Mouse (Mus musculus) right cerebral cortex, postnatal 25 days (tissue): ENCODE results near the gene Agbl4.

Source experiments
- DNase-seq: peaks from one replicate; pipeline ENCODE4 v3.0.0; 2022

Agbl4 gene

DNA sequence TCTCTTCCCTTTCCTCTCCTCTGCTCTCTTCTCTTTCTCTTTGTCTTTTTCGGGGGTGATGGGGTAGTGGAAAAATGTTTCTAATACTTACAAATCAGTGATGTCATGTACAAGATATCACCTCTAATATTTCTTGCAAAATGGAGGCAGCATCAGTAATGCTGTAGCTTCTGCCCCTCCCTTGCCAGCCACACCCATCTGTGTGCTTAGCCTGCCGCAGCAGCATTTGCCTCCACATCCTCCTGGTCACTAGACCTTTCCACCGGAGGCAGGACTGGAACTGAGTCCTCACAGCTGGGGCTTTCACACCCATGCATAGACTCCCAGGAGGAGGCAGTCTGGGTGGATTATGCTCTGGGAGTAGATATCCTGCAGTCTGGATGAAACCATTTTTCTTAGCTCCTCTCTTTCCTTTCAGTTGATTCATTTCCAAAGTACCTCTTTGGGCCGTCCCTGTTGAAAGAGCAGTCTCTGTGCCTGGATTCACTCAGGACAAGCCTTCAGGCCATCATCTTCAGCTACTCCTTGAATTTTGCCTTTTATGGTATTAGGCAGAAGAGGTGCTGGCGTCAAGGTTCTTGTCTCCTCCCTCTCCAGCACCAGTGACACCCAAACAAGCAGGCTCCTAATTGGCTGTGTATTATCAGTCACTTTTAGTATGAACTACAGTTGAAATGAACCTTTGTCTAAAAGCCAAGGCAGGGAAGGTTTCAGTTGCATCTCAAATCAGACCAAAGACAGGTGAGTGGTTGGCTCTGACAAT, 1105.7 kb downstream of the Agbl4 start:
- no peak for DNase-seq

DNA sequence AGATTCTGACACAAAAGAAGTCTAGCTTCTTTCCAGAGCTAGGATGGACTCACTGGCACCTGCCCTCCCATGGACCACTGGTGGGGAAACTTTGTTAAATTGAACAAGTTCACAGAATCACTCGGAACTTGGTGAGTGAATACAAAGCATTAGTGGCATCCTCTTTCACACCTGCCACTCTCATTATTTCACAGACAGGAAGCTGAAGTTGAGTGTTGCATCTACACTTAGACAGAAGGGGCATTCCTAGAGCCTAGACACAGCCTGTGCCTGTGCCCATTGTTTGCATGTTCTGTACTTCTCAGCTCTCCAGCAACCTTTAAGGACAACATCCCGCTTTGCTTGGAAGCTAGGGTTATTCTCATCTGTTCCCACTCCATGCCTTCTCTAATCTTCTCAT, 1107.5 kb downstream of the Agbl4 start:
- no peak for DNase-seq

DNA sequence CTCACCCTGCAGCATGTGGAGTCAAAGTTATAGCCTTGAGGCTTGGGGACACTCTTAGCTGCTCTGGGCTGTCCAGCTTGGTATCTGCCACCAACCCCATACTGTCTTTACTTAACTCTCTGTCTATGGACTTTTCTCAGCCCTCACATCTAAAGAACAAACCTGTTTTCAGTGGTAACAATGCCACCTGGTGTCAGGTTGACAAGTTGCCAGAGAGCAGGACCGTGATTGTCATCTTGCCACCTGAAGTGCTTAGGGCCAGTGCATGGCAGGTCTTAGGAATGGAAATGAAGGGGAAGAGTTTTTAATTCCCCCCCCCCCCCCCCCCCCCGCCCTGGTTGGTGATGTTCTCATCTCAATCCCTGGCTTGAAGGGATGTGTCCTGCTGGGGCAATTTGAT, 1112.7 kb downstream of the Agbl4 start:
- DNase-seq: no peak

DNA sequence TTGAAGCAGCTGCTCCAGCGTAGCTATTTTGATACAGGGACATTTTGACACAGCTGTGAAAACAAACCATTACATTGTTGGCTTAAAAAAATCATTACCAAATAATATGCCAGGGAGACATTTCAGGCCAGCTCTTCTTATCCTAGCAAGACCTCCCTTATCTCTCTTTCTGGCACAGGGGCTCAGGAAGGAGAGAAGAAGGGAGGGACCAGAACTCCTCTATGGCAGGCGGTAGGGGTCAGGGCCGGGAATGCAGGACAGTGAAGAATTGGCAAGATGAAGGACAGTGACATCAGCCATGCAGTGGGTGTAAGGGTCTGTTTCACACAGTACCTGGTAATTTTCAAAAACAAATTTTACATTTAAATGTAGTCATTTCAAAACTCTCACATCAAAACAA, 1116.5 kb downstream of the Agbl4 start:
- DNase-seq: no peak

DNA sequence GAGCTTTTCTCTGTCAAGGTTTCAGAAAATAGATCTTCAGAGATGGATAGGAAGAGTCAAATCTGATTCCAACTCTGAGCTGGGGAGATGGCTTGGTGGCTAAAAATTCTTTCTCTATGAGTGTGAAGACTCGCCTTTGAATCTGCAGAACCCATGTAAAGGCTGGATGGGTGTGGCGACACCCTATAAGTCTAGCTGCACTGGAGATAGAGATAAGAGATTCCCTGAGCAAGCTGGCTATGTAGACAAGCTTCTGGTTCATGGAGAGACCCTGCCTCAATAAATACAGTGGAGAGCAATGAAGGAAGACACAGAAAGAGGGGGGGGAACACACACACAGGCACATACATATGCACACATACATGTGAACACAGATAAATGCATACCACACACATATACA, 1118.7 kb downstream of the Agbl4 start:
- no peak for DNase-seq

DNA sequence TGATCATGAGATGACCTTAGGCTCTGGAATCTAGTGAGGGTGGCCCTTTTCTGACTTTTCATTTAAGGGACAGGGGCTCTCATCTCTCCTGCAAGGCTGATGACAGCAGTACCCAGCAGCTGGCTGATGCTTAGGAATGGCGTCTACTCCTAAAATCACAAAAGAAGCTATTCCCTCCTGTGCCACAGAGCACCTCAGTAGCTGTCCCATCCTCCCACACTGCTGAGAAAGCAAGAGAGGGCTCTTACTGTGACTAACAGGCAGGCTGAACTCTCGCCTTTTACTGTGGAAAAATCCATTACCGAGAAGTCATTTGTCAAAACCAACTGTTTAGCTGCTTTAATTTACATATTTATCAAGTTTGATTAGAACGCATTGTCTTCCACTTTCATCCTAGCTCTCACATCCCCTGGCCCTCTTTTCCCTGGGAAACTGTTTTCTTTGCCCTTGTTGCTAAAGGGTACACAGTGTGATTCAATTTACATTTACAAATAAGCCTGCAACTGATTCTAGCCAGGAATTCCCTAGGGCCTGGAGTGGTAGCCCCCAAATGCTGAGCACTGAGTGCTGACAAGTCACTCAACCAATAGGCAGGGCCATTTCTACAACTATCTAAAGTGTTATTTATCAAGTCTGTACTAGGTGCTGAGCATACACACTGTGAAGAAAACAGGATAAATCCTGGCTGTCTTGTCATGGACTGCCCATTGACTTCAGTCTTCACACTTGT, 1119.8 kb downstream of the Agbl4 start:
- DNase-seq: no peak

DNA sequence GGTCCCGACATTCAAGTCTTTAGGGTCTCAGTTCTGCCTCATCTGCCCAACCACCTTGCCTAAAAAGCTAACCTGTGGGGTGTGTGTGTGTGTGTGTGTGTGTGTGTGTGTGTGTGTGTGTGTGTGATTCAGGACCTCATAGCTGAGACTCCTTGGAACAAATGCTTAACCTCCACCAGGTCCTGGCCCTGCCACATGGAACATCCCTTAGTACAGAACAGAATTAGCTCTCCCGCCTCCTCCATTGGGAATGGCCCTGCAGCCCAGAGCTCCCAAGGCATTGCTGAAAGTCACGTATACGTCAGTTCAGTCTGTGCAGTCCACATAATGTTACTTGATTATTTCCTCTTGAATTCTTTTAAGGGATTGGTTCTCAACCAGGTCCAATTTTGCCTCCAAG, 1120.7 kb downstream of the Agbl4 start:
- no peak for DNase-seq

DNA sequence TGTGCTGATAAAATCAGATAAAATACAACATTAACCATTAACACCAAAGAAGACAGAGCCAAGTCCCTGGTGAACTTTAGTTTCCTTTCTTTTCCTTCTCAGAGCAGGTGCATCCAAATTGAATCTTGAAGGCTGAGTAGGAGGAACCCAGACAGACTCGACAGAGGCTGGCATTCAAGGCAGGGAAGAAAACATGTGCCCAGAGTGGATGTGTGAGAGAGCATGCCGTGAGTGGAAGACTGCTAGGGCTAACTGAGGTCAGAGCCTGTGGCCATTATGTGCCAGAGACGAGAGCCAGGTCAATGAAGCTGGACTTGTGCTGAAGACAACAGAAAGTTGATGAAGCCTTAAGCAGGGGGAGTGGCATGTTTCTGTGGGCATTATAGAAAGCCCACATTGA, 1121.8 kb downstream of the Agbl4 start:
- DNase-seq: no peak

DNA sequence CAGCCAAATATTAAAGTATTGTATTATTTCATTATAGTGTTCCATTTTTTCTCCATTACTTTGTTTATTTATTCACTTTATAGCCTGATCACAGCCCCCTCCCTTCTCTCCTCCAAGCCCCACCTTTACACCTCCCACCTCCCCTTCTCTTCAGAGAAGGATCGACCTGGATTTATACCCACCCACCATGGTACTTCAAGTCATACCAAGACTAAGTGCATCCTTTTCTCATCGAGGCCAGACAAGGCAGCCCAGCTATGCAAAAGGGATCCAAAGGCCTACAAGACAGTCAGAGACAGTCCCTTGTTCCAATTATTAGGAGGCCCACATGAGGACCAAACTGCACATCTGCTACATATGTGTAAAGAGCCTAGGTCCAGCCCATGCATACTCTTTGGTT, 1122.5 kb downstream of the Agbl4 start:
- DNase-seq: no peak

DNA sequence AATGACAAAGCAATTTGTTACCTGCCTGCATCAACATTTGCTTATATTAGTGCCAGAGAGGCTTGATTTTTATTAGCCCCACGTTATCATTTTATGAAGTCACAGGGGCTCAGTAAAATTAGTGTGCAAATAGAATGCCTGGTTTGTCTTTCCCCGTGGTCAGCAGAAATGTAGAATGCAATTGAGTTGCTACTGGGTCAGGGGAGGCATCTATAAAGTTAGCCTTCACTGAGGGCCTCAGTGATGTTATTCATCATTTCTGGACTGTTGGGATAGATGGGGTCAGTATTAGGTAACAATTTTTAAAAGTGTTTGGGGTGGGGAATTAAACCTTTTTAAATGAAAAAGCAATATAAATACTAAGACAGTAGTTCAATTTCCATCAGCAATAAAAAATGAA, 1125.5 kb downstream of the Agbl4 start:
- DNase-seq: no peak

DNA sequence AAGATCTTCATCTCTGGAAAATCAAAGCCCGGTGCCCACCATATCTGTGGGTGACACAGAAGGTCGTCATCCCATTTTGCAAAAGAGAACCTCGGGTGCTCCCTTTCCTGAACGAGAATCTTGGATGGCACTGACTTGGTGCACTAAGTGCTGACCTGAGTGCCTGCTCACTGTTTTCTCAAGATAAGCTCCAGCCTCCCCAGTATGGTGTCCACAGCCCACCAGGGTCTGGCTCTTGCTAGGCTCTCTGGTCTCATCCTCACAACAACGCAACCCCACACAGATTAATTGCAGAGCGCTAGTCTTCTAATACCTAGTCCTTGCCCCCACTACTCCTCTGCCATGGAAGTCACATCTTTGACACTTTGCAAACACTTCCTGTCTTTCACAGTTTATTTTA, 1131.5 kb downstream of the Agbl4 start:
- no peak for DNase-seq

DNA sequence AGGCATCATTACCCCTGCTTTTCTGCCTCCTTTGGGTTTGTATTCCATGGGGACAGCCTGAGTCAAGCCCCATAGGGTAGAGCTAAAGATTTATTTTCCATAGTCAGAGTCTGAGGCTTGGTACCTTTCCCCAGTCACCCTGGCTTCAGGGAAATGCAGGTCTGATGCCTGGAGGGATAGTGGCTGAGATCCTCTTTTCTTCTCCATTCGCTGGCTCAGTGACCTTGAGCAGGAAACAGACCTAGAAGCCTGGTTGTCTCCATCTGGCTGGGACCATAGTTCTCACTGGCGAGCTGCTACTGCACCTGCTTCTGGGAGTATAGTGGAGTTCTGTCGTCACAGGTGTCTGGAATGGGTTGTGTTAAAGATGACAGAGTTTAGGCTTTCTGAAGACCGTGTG, 1132.5 kb downstream of the Agbl4 start:
- DNase-seq: no peak

DNA sequence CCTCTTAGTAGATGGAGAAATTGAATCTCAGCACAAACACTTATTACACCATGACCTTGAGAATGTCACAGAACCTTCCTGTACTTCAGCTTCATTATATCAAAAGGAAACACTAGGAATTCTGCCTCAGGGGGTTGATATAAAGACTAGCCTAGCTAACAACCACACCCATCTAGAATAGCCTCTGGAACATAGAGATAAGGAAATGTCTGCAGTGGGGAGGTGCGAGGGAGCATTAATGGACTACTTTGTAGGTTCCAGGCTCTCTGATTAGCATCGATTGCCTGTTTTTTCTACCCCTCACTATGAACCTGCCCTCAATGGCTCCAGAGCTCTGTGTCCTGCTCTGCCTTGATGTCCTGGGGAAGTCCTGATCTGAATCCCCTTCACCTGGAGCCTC, 1133.1 kb downstream of the Agbl4 start:
- no peak for DNase-seq

DNA sequence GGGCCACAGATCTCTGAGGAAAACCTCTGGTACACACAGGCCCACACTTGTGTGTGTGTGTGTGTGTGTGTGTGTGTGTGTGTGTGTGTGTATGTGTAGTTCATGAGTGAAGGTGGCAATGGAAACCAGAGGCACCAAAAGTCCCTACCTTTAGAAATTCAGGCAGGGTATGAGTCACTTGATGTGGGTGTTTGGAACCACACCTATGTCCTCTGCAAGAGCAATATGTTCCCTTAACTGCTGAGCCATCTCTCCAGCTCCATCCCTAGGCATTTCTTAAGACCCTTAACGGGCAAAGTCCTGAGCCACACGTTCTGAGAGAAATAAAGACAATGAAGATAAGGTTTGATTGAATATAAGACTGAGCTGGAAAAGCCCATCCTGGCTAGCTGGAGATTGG, 1147.2 kb downstream of the Agbl4 start:
- no peak for DNase-seq

DNA sequence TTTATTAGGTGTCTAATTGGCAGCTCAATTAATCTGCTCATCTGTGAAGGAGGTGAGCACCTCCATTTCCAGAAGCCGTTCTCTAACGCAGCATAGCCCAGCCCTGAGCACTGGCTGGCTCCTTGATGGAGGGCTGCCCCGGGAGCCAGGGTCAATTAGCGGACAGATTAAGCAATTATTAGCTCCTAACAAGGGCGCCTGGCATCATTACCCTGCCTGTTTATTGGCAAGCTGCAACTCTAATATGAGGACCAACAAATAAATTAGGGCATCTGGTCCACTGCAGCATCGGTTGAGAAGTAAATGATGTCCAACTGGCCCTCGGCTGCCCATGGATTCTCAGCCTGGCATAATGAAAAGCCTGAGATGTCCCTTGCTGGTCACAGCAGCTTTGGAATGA, 1148.5 kb downstream of the Agbl4 start:
- DNase-seq: no peak

DNA sequence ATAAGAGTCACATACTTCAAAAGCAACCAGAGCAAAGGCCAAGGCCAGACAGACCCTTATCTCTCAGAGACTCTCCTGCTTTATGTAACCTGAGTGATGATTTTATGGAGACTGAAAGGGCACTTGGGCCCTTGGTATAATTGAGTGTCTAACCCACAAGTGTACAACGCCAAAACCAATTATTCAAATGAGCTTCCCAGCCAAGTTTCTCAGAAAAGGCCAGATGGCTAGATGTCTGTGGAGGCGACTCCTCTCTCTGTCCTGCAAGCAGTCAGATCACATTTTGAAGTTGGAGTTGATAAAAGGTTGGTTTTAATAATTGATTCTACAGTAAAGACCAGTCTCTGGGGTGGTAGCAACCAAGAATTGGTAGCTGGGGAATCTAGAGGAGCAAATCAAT, 1158.0 kb downstream of the Agbl4 start:
- DNase-seq: no peak

DNA sequence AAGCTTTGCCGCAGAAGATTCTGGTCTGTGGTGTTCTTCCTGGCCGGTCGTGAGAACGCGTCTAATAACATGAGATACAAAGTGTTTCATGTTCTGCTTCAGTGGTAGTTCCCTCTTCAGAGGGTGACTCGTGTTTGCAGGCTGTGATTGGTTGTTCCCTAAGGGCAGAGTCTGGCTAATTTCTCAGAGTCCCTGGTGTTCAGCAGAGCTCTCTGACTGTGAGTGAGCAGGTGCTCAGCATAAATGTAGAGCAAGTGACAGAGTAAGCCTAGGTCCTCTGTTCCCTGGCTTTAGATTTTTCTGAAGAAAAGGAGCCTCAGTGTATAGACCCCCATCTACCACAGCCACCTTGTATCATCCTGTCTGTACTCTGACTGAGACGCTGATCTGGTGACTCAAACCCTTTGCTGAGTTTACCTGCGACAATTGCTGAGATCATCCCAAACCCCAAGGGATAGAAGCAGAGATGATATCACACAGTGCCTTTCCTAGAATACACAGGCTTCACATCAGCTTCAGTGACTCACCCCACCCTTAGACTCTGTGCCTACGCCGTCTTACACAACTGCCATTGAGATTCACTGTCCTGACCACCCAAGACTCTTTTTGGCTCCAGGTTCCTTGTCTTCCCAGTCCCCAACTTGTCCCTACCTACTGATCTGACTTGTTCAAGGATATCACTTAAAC, 1179.8 kb downstream of the Agbl4 start:
- DNase-seq: no peak

DNA sequence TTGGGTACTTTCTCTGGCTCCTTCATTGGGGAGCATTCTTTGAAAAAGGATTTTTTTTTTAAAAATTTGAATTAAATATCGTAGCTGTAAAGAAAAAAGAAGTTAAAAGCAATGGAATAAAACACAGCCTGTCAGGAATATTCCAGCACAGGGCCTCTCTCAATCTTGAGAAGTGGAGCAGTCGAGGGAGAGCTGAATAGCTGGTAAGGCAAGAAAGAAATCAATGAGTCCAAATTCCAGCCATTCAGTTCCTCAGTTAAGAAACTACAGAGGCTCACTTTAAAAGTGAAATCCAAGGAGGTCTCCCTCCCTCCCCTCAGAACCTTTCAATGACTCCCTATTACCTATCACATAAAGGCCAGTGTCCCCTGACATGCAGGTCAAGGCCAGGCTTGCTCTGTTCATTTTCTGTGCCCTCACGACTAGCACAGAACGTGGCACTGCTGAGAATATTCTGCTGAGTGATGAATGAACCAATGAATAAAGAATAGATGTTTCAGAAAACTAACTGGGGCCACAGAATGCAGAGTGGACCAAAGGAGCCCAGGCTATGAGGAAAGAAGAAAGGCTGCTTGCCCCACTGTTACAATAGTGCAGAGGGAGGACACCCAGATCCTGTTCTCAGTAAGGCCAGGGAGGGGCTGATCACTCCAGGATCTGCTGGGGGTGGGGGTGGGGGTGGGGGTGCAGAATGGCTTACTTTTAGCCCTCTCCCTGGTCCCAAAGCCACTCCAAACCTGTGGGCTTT, 1181.8 kb downstream of the Agbl4 start:
- DNase-seq: no peak

DNA sequence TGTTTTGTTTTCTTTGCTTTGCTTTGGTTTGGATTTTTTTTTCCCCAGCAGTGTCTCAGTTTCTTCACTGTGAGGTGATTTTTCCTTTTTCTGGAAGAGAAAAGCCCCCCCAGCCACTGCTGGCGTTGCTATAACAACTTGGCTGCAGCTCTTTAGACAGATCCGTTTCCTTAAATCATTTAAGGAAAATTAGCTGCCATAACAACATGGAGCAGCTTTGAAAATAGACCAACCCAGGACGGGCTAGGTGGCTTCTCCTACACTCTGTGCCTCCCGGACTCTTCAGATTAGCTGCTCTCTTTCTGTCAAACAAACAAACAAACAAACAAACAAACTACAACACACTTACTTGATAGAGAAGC, 1182.4 kb downstream of the Agbl4 start:
- no peak for DNase-seq

DNA sequence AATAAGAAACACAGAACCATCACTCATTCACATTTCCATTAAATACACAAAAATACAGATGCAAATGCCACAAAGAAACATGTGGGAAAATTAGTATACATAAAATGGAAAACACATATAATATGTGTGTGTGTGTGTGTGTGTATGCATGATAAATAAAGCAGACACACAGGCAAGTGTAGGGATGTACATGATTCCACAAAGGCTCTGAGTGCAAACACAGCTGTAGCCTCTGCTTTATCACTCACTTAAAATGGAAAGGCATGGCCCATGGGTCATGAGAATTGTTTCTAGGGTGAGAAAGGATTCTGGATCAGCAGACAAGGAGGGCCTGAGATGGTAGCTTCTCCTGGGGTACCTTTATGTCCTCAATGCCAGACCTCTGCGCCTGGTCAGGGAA, 1182.8 kb downstream of the Agbl4 start:
- no peak for DNase-seq

DNA sequence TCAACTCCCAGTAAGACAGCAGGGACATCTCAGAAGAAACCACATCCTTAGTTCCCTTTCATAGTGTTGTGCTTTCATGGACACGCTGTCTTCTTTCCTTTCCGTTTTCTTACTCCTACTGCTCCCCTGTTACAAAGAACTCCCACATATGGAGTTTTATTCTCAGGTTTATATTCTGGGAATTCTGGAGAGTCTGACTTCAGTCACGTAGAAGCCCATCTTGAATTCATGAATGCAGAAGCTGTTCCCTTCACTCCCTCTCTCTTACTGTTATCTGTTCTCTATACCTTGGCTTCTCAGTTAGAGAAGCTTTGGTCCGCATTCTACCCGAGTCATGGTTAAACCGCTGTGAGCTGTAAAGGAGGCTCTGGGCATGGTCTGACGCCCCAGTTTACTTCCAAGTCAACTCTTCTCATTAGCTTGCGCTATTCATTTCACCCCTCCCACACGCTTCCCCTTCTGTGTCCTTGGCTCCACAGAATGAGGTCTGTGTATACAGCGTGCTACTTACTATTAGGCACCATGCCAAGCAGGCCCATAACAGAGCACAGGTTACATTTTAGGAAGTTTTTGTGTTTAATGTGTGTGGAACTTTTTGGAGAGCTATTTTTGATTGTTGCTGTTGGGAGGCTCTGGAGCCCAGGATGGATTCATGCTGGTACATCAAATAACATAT, 1186.2 kb downstream of the Agbl4 start:
- no peak for DNase-seq

DNA sequence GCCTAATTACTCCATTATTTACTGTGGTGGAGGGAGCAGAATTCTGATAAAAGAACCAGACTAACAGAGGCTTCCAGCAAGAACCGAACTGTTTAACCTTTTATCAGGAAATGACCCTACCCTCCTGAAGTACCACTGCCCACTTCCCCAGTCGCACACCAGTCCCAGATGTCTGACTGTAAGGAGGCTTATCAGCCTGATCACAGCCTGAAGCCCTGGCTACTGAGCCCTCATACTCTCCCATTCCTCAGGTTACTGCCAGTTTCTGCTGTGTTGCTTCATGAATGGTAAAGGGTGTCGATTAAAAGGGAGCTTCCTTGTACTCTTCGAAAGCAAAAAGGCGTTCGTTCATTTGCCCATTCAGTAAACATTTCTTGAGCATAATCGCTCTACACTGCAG, 1186.8 kb downstream of the Agbl4 start:
- no peak for DNase-seq

DNA sequence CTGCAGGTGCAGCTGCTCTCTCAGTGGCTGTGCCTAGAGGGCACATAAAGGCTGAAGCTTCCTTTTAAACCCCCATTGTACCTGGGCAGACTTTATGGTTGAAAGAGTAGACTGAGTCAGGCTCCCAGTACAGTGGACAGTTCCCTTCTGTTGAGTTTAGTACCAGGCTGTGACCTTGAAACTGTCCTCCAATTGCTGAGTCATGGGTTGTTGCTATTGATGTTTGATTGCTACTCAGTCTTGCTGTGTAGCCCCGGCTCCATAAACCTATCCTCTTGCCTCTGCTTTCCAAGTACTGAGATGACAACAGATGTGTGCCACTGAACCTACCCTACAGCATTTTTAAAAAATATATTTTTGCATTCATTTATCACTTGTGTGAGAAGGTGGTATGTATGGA, 1190.8 kb downstream of the Agbl4 start:
- DNase-seq: no peak
